ENCODE assay signal across 18 mouse cellular contexts in the genomic region with DNA sequence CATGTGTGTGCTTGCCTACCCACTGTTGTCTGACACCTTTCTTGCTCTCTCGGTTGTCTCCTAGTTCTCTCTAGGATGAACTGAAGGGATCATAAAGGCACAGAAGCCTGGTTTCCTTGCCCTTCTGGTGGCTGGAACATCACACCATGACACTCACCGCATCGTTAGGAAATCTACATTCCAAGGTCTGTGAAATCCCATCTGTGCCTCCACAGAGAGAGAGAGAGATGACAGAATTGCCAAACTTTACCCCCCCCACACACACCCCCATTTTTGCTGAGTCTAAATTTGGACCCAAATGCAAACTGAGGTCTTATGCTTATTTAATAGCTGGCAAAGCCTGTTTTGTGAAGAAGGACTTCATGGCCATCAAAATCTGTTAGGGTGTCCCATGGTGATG.
"Had no signal": no experiment of that assay in that cellular context is flagged by ENCODE, and none has a peak within 500 bp of the region (broad histone marks: within the 10 kb centered on the region; RNA-seq: fewer than 3 reads in every experiment).

No protein-coding gene starts in this region.

- H3K9ac ChIP-seq: limb, embryonic 13.5 days; liver, embryonic 13.5 days; lung, embryonic 14.5 days; stomach, embryonic 15.5 days had no signal

- H3K4me2 ChIP-seq: limb, embryonic 13.5 days; liver, embryonic 13.5 days; lung, embryonic 14.5 days; midbrain, embryonic 11.5 days; stomach, embryonic 15.5 days had no signal

- H3K9me3 ChIP-seq: limb, embryonic 10.5 days; limb, embryonic 13.5 days; liver, embryonic 13.5 days; stomach, embryonic 15.5 days had no signal

- H3K27ac ChIP-seq: kidney, postnatal 0 days; layer of hippocampus, adult 2 months; limb, embryonic 10.5 days; limb, embryonic 13.5 days; liver, embryonic 13.5 days; stomach, embryonic 15.5 days had no signal

- H3K36me3 ChIP-seq: limb, embryonic 10.5 days; limb, embryonic 13.5 days; liver, embryonic 13.5 days; stomach, embryonic 15.5 days had no signal

- DNase-seq: kidney, adult 18-20 months; kidney, adult 9 months; kidney, postnatal 25 days; layer of hippocampus, adult 9-11 months; liver; liver, embryonic 13.5 days; lung, embryonic 14.5 days; midbrain, embryonic 14.5 days; right cerebral cortex, postnatal 14 days; right cerebral cortex, postnatal 4 days; spleen, adult 18-20 months; thymus, postnatal 25 days had no signal

- H3K4me1 ChIP-seq: liver, embryonic 13.5 days had no signal

- H3K27me3 ChIP-seq: liver, embryonic 13.5 days; stomach, embryonic 15.5 days had no signal

- H3K4me3 ChIP-seq: layer of hippocampus, adult 2 months; limb, embryonic 10.5 days; limb, embryonic 13.5 days; liver, embryonic 13.5 days; stomach, embryonic 15.5 days had no signal
